Mouse (Mus musculus) MEL (cell line): ENCODE results near the gene Ddah1.

Experiments used
- CTCF ChIP-seq, 3 experiments: IDR thresholded peaks in 2 of 3; conservative IDR thresholded peaks in 1 of 3; 2 replicates each; pipeline ENCODE4 v1.5.1; 2011 to 2012; ENCODE audit warnings: low read length in 3 of 3, low read depth in 2 of 3, mild to moderate bottlenecking in 2 of 3, improper control_type of control experiment in 1 of 3, inconsistent platforms in 1 of 3, mixed read lengths in 1 of 3, moderate library complexity in 1 of 3; ENCODE audit not compliant: control insufficient read depth in 1 of 3, insufficient read depth in 1 of 3, poor library complexity in 1 of 3, severe bottlenecking in 1 of 3
- NELFE ChIP-seq: IDR thresholded peaks from 2 replicates; pipeline ENCODE4 v1.6.1; 2011; ENCODE audit warnings: low read depth, low read length, improper control_type of control experiment
- POLR2A ChIP-seq, 2 experiments: IDR thresholded peaks; 2 replicates each; pipeline ENCODE4 v1.6.1; 2011 to 2012; ENCODE audit warnings: low read length in 2 of 2, mild to moderate bottlenecking in 2 of 2, control low read depth in 1 of 2, improper control_type of control experiment in 1 of 2, low read depth in 1 of 2, moderate library complexity in 1 of 2; ENCODE audit not compliant: control insufficient read depth in 1 of 2, insufficient read depth in 1 of 2, poor library complexity in 1 of 2
- RAD21 ChIP-seq: IDR thresholded peaks from 2 replicates; pipeline ENCODE4 v1.6.1; 2011; ENCODE audit warnings: mild to moderate bottlenecking, low read depth, low read length, improper control_type of control experiment
- ZNF384 ChIP-seq: IDR thresholded peaks from 2 replicates; pipeline ENCODE4 v1.6.1; 2012; ENCODE audit warnings: low read depth, mild to moderate bottlenecking, inconsistent platforms, low read length, improper control_type of control experiment

GRCm38 (mm10) chr3:145913263-145913662, 154.8 kb downstream of the Ddah1 start:
- no peak for TF ChIP-seq RAD21
- no peak for TF ChIP-seq NELFE
- TF ChIP-seq POLR2A (IDR thresholded peaks at IDR 0.05; ENCODE audit: control insufficient read depth in 1 of 2, insufficient read depth in 1 of 2, low read depth in 1 of 2, low read length in 2 of 2, poor library complexity in 1 of 2), result no peak
- TF ChIP-seq CTCF (IDR thresholded peaks at IDR 0.05 in 2 of 3, conservative IDR thresholded peaks at IDR 0.05 in 1 of 3; ENCODE audit: control insufficient read depth in 1 of 3, insufficient read depth in 1 of 3, low read depth in 2 of 3, low read length in 3 of 3, poor library complexity in 1 of 3, severe bottlenecking in 1 of 3), result no peak
- no peak for TF ChIP-seq ZNF384
